Mouse (Mus musculus): ENCODE results near the gene Zfp771.
"Not testable (repeated sequence)": the region's sequence is repeated elsewhere in the genome, so short reads cannot be mapped to it uniquely, and the experiment has no call there.

The Zfp771 gene

DNA sequence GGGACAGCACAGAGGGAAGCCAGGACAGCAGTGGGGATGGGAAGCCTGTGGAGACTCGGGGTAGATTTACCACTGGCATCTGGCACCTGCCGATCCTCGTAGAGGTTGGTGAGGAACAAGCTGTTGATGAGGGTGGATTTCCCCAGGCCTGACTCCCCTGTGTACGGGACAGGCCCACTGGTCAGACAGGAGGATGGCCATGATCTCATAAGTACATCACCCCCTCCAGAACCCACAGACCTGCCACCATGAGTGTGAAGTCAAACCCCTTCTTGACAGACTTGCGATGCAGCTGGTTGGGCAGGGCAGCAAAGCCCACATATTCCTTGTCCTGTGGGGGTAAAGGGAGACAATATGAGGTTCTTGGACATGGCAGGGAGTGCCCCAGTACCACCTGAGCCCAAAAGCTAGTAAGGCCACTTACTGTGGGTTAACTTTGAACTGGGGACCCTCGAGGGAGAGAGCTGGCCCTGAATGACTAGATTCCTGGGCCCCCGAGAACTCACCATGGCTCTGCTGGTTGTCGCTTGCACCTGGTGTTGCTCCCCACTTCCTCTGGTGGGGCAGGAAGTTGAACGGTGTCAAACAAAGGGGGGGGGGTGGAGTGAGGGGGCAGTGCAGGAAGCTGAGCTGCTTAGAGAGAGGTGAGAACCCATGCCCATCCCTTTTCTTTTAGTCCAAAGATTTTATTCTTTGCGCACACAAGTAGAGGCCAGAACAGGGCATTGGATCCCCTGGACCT lies 26.0 kb upstream of the Zfp771 start:
- DNase-seq, result no peak

DNA sequence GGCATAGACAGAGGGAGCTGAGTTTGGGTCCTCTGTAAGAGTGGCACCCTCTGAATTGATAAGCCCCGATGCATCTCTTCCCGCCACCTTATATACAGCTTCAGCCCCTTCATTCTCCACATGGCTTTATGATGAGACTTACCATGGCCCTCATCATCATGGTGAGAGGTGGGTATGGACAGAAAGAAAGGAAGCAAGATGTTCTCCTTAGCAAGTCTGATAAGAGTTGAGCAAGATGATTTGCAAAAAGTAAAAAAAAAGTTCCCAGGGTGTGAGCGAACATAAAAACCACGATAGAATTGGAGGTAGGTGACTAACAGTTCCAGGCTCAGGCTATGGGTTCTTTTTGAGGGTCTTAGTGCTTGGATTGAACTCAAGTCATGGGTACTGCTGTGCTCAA lies 25.4 kb upstream of the Zfp771 start:
- DNase-seq, result no peak

DNA sequence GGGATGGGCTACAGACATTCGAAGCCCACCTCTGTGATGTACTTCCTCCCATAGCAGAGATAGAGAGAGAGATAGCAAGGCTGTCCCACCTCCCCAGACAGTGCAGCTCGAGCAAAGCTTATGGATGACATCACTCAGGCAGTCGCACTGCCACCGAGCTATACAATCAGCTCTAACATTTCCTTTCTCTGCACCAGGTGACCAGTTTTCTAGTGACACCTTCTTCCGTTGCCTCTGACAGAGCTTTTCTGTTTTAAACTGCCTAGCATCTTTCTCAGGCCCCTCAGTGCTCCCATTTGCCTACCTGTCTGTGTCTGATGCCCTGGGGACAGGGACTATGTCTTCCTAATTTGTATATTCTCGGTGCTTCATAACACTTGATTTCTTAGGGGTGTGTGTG lies 23.6 kb upstream of the Zfp771 start:
- no peak for DNase-seq

DNA sequence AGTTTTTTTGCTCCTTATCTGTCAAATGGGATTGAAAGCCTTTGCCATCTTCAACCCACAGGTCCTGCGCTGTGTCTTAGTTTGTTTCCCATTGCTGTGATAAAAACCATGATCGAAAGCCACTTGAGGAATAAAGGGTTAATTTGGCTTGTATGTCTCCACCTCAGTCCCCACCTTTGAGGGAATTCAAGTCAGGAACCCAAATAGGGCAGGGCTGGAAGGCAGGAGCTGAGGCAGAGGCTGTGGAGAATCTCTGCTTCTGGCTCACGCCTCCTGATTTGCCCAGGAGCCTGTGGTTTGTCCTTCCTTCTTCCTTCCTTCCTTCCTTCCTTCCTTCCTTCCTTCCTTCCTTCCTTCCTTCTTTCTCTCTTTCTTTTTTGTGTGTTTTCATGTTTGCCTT lies 21.0 kb upstream of the Zfp771 start:
- DNase-seq, result no peak

DNA sequence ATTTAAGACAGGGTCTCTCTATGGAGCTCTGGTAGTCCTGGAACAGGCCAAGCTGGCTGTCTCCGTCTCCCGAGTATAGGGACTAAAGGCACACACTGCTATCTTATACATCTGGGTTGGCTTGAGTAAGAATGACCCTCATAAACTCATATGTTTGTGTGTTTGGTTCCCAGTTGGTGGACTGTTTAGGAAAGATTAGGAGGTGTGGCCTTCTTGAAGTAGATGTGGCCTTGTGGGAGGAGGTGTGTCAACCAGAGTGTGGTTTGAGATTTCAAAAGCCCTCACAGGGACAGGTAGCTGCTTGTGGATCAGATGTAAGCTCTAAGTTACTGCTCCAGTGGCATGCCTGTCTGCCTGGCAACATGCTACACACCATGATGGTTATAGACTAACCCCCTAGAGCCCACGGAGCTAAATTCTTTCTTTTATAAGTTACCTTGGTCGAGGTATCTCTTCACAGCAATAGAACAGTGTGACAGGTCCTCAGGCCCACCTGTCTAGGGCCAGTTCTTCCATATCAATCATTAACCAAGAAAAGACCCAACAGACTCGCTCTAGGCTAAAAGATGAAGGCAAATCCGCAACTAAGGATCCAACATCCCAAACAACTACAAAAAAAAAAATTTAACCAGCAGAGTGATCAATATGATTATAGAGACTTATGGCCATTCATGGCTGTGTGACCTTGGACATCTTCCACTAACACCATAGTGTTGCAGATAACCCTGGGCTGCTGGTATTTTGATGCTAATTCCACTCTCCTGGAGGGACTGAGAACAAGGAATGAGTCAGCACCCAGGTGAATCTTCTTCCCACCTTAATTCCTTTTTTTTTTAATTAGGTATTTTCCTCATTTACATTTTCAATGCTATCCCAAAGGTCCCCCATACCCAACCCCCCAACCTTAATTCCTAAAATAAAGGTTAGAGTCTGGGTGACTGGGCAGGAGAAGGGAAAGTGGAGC lies 20.3 kb upstream of the Zfp771 start:
- DNase-seq, result no peak

DNA sequence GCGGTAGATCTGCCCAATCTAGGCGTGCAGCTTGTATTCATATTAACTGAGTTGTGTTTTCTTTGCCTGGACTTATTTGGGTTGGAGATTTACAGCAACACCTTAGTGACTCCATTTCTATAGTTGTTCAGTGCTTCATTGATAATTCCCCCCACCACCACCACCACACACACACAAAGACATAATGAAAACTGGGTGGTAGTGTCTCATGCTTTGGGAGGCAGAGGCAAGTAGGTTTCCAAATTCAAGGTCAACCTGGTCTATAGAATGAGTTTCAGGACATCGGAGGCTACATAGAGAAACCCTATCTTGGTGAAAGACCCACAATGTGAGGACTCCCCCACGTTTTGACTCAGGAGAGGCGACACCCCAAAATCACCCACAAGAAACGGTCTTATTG lies 19.5 kb upstream of the Zfp771 start:
- no peak for DNase-seq

DNA sequence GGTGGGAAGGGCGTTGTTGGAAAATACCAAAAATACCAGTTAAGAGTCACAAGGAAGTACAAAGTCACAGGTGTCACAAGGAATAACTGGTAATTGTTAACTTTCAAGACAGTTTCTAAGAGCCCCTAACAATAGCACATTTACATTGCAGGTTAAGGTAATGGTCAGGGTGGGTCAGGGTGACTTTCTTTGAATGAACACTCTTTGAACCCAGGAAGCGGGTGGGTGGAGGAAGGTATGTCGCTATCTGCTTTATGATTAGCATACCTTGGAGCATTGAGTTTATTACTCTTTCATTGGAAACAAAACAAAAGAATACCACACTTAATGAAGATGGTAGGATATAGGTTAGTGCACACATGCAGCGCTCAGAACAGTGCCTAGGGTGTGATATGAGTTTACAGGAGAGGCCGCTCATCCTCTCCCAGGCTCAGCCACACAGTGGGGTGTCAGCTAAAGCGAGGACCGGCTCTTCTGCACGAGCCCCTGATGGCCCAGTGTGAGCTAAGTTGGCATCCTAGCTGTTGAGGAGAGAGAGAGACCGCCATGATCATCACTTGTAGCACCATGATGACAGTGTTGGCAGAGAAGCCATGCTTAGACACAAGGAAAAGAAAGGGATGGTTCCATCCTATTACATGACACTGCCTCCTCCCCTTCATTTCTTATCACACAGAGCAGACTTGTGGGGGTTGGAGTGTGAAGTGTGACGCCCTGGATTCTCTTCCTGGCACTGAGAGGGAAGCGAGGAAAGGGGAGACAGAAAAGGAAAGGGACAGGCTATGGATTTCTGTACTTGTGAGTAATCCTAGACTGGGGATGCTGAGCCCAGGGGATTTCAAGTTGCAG lies 18.7 kb upstream of the Zfp771 start:
- DNase-seq, result no peak

DNA sequence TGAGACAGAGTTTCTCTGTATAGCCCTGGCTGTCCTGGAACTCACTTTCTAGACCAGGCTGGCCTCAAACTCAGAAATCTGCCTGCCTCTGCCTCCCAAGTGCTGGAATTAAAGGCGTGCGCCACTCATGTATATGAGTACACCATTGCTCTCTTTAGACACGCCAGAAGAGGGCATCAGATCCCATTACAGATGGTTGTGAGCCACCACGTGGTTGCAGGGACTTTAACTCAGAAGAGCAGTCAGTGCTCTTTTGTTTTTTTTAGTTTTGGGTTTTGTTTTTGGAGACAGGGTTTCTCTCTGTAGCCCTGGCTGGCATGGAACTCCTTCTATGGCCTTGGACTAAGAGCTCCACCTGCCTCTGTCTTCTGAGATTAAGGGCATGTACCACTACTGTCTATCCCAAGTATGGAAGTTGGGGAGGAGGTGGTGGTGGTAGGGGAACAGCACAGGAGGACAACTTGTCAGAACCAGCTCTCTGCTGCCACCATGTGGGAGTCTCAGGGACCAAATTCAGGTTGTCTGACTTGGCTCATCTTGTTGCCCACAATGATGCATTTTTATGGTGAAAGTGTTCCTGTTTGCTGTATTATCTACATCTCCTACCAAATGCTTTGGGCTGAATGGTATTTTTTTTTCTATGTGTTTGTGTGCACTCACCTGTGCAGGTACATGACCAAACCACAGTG lies 15.3 kb upstream of the Zfp771 start:
- DNase-seq, result peak; percentile 76

DNA sequence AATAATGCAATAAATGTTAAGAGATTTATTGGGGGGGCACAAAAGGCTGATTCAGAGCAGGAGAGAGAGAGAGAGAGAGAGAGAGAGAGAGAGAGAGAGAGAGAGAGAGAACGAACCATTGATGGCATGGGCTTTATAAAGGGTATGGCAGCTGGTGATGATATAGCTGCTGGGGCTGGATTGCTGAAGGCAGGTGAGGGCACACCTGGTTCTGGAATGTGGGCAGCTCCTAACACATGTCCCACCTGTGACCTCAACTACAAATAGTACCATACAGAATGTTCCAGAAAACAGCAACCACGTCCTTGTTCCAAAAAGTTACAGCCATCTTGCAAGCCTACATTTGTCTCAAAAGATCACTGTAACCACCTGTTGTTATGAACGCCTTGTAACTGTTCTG lies 12.7 kb upstream of the Zfp771 start:
- no peak for DNase-seq

DNA sequence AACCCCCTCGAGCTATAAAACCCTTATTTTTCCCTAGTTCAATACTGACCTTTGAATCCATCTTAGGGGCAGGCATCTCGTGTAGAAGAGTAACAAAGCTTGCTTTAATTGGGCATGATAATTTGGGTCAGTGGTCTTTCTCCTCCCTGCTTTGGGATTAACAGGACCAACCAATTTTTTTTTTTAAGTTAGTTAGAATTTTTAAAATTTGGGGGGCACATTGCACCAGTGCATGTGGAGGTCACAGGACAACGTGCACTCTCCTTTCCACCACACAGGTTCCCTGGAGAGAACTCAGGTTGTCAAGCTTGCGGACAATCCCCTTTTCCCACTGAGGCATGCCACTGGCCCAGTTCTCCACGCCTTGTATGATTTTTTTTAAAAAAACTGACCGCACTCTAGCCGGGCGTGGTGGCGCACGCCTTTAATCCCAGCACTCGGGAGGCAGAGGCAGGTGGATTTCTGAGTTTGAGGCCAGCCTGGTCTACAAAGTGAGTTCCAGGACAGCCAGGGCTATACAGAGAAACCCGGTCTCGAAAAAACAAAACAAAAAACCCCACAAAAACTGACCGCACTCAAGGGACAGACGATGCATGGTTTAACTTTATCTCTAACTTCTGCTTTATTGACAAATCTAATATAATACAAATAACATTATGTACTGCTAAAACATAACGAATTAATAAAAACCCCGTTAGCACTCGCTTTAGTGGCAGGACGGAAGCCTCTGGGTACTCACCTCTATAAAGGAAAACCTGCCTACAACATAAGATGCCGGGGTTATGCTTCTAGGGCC lies 12.1 kb upstream of the Zfp771 start:
- DNase-seq, result peak; percentile 18

DNA sequence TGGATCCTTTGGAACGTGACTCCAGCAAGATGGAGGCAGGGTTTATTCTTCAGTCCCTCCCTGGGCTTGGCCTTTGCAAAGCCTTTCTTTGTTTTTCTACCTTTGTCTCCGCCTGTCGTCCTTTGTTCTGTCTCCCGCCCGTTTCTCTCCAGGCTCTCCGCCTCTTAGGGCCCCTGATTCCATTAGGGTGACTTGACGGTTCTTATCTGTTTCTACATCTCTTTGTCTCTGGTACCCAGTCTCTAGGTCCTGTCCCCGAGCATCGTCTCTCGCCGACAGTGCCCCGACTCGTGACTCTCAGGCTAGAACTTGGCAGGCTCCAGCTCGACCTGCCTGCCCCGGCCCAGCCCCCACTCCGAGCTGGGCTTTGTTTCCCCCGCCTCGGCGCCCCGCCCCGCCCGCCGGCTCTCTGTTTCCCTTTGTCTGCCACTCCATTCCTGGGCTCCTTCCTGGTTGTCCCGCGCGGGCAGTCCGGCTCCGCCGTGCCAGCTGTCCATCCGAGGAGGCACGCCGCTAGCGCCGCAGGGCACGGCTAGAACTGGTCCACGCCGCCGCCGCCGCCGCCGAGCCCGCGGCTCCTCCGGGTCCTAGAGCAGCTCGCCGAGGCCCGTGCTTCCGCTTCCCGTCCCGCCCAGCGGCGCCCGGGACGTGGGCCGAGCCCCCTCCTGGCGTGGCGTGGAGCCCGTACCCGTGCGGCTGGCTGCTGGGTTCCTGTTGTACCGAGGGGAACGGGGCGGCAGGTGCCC lies 11.3 kb upstream of the Zfp771 start, which contains the start of the genes Zfp553 and Sept1:
Gene Zfp553 (plus strand): TSS at position 440 of the 746 bp plus-strand sequence.
Gene Sept1 (minus strand): TSS at position 509 of the 746 bp plus-strand sequence.
- DNase-seq, result peak; percentile 91

DNA sequence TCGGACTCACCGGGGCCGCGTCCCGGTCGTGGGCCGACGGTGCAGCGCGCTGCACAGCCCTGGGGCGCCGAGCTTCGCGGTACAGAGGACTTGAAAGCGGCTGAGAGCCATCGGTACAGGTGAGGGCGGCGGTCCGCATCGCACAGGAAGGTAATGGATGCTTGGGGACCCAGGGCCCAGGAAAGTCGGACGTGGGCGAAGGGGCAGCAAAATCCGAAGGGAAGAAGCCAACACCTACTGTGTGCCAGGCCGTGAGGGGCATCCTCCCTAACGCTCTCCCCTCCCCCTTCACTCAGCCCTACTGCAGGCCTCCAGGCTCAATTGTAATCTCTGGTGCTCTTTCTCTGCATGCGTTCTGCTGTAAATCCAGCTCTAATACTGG lies 10.7 kb upstream of the Zfp771 start:
- DNase-seq, result no peak

DNA sequence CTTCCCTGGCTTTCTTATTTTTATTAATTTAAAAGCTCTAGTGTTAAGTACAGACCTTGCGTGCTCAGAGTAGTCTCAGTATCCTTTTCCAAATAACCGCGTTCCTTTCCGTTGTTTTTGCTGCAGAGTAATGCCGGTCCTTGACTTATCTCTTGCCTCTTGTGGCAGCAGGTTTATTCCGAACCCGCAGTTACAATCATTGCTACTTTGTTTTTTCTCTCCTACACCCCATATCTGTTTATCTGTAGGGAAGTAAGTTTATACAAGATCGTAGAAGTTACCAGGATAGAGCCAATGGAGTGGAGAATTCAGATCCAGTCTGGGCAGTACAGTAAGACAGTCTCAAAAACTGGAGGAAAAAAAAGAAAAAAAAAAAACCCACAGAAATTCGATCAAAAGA lies 10.3 kb upstream of the Zfp771 start:
- no peak for DNase-seq

DNA sequence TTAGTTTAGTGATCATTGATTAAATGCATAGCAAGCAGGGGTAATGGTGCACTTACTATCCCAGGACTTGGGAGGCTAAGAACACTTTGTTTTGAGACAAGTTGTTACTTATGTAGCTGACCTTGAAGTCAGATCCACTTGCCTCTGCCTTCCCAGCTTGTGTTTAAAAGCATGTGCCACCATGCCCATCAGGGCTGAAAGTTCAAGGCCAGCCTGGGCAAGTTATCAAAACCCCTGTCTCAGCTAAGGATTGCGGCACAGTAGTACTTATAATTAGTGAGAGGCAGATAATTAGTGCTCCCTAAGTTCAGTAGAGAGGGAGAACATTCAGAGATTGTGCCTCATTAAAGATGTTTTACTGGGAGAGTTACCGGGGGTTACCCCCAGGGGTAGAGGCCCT lies 9.3 kb upstream of the Zfp771 start:
- DNase-seq, result no peak

DNA sequence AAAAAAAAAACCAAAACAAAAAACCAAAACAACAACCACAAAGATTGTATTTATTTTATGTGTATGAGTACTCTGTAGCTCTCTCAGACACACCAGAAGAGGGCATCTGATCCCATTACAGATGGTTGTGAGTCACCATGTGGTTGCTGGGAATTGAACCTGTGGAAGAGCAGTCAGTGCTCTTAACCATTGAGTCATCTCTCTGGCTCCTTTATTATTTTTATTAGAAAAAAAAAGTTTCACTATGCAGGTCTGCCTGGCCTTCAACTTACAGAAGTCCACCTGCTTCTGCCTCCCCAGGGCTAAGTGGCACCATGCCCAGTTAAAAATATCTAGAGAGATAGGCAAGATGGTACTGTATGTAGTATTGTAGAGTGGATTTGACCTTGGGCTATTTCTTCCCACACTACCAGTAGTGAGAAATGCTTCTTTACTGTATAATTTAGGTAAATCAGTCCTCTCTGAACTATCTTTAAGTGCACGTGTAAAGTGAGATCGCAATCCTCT lies 660 bp upstream of the Zfp771 start:
- peak; percentile 50 for DNase-seq

DNA sequence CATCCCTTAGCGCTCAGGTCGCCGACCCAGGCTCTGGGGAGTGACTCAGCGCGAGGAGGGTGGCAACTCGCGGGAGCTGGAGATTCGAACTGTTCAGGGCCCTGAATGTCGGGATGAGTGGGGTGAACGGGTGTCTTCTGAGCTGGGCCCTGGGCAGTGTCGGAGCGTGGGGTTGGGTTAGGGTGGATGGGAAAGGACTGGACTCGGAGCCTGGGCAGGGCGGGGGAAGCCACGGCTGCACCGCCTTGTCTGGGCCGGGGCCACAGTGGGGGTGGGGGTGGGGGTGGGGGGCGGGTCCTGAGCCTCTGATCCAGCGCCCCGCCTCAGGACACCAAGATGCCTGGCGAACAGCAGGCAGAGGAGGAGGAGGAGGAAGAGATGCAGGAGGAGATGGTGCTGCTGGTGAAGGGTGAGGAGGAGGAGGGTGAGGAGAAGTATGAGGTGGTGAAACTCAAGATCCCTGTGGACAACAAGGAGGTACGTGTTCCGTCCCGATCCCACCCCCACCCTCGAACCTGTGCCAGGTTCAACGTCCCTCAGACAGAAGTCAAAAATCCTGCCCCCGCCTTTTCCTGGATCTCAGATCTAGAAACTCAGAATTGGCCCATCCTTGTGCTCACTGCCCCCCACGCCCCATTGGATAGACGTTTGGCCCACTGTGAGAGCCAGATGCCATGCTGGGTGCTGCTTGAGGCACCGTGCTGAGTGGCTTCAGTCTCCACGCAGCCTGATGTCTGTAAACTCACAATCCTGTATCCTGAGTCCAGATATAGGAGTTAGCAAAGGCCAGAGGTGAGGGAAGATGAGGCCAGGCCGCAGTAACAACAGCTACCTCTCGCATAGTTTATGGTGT lies 810 bp downstream of the Zfp771 start:
- peak; percentile 64 for DNase-seq

DNA sequence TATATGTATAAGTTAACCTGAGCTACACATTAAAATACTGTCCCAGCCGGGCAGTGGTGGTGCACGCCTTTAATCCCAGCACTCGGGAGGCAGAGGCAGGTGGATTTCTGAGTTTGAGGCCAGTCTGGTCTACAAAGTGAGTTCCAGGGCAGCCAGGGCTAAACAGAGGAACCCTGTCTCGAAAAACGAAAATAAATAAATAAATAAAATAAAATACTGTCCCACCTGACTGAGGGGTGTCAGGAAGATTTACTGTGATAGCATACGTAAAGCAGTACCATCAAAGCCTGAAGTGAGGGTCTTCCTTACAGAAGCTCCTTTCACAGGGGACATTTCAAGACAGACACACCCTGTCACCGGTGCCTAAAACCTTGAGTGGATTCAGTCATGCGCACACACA lies 6.4 kb downstream of the Zfp771 start:
- not testable (repeated sequence) for DNase-seq

DNA sequence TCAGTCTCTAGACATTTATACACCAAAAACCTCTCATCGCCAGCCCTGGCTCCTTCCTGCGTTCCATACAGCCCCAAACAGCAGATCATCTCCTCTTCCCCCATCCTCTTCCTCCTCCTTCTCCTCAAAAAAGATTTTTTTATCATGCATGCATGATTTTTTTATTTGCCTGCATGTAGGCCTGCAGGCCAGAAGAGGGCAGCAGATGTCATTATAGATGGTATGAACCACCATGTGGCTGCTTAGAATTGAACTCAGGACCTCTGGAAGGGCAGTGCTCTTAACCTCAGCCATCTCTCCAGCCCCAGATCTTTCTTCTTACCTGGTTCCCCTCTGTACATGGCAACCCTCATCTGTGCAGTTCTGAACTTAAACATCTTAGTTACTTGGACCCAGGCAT lies 8.3 kb downstream of the Zfp771 start:
- peak; percentile 44 for DNase-seq

DNA sequence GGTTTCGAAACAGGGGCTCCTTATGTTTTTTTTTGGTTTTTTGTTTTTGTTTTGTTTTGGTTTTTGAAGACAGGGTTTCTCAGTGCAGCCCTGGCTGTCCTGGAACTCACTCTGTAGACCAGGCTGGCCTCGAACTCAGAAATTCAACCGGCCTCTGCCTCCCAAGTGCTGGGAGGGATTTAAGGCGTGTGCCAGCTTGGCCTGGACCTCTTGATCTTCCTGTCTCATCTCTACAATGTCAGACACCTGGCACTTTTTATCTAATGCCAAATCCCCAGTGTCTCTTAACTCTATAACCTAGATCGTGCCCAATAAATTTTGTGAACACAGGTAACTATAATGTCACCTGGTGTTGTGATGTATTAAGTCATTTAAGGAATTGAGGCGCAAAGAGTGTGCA lies 9.3 kb downstream of the Zfp771 start:
- DNase-seq, result peak; percentile 68

Data from cerebellum, adult 9-11 months (tissue).